Mouse (Mus musculus): ENCODE measurements at regions not wholly inside any gene's neighbourhood (a gene's known extent, or its start where the extent isn't known, plus 50 kb on each side); places are given as distances from the start of the nearest gene placed in this dataset.

GRCm38 (mm10) chr7:136590947-136591346 is 303.5 kb upstream of the Mgmt start:
- no peaks in the 10 kb centered on the region for H3K27me3 ChIP-seq (ENCODE audit: insufficient read depth, low read length)
- no peaks in the 10 kb centered on the region for H3K9me3 ChIP-seq (ENCODE audit: low read length)
- no peaks in the 10 kb centered on the region for H3K36me3 ChIP-seq (ENCODE audit: insufficient read depth, low read length)
- no peaks in the 10 kb centered on the region for H3K4me1 ChIP-seq (ENCODE audit: insufficient read depth, low read length)
- TF ChIP-seq CTCF (IDR thresholded peaks at IDR 0.05; ENCODE audit: low read depth) = peak; percentile 44
- no peak overlapping the region for H3K4me3 ChIP-seq (ENCODE audit: low read length)
- no peak overlapping the region for H3K4me2 ChIP-seq (ENCODE audit: low read depth, low read length)
- ATAC-seq (no peak), DNase-seq (ENCODE audit: low spot score) (no peak)
- no peak overlapping the region for H3K9ac ChIP-seq (replicated peaks; ENCODE audit: low read length)
- H3K27ac ChIP-seq = no peak overlapping the region

- Histone ChIP-seq H3K27ac (no peak overlapping the region), H3K4me1 (ENCODE audit: insufficient read depth, low read length) (no peaks in the 10 kb centered on the region), H3K9me3 (ENCODE audit: low read length) (no peaks in the 10 kb centered on the region), H3K4me2 (ENCODE audit: low read depth, low read length) (no peak overlapping the region), H3K9ac (replicated peaks; ENCODE audit: low read length) (no peak overlapping the region), H3K4me3 (ENCODE audit: low read length) (no peak overlapping the region), H3K36me3 (ENCODE audit: insufficient read depth, low read length) (no peaks in the 10 kb centered on the region), H3K27me3 (ENCODE audit: insufficient read depth, low read length) (no peaks in the 10 kb centered on the region)
- no peak for TF ChIP-seq CTCF (IDR thresholded peaks at IDR 0.05; ENCODE audit: low read depth)
- DNase-seq (ENCODE audit: low spot score) = no peak
- no peak for ATAC-seq
- 78% methylated on average over 7 of the region's 7 CpGs for WGBS
These were observed 286.9 kb upstream of the Mgmt start for GRCm38 (mm10) chr7:136607278-136608120.

GRCm38 (mm10) chr7:136613496-136613895 is 280.9 kb upstream of the Mgmt start:
- H3K9me3 ChIP-seq (ENCODE audit: low read length) = no peaks in the 10 kb centered on the region
- no peak for ATAC-seq
- no peak for DNase-seq (ENCODE audit: low spot score)

GRCm38 (mm10) chr7:136624496-136624895 is 269.9 kb upstream of the Mgmt start:
- no peak for TF ChIP-seq CTCF (IDR thresholded peaks at IDR 0.05; ENCODE audit: low read depth)
- Histone ChIP-seq H3K4me3 (ENCODE audit: low read length) (no peak overlapping the region), H3K4me1 (ENCODE audit: insufficient read depth, low read length) (no peaks in the 10 kb centered on the region), H3K27me3 (ENCODE audit: insufficient read depth, low read length) (no peaks in the 10 kb centered on the region), H3K9me3 (ENCODE audit: low read length) (no peaks in the 10 kb centered on the region), H3K36me3 (ENCODE audit: insufficient read depth, low read length) (no peaks in the 10 kb centered on the region), H3K27ac (no peak overlapping the region), H3K9ac (replicated peaks; ENCODE audit: low read length) (no peak overlapping the region), H3K4me2 (ENCODE audit: low read depth, low read length) (no peak overlapping the region)
- no peak for DNase-seq (ENCODE audit: low spot score)
- 58% methylated on average over 4 of the region's 4 CpGs for WGBS
- ATAC-seq = no peak

More at GRCm38 (mm10) chr7:136613496-136613895, 280.9 kb upstream of the Mgmt start:
- Histone ChIP-seq H3K4me3 (ENCODE audit: low read length) (no peak overlapping the region), H3K27me3 (ENCODE audit: insufficient read depth, low read length) (no peaks in the 10 kb centered on the region), H3K9ac (replicated peaks; ENCODE audit: low read length) (no peak overlapping the region), H3K4me1 (ENCODE audit: insufficient read depth, low read length) (no peaks in the 10 kb centered on the region), H3K36me3 (ENCODE audit: insufficient read depth, low read length) (no peaks in the 10 kb centered on the region), H3K4me2 (ENCODE audit: low read depth, low read length) (no peak overlapping the region), H3K27ac (no peak overlapping the region)
- WGBS = 45% methylated on average over 4 of the region's 4 CpGs
- no peak for TF ChIP-seq CTCF (IDR thresholded peaks at IDR 0.05; ENCODE audit: low read depth)

GRCm38 (mm10) chr7:136631089-136631488 is 263.3 kb upstream of the Mgmt start:
- H3K9me3 ChIP-seq (ENCODE audit: low read length) = no peaks in the 10 kb centered on the region
- H3K4me1 ChIP-seq (ENCODE audit: insufficient read depth, low read length) = no peaks in the 10 kb centered on the region
- 37% methylated on average over 3 of the region's 3 CpGs for WGBS
- ATAC-seq (peak; percentile 67; the same call in 1 of the 2 replicates), DNase-seq (ENCODE audit: low spot score) (peak; percentile 84)
- H3K27ac ChIP-seq = no peak overlapping the region
- no peaks in the 10 kb centered on the region for H3K27me3 ChIP-seq (ENCODE audit: insufficient read depth, low read length)
- H3K36me3 ChIP-seq (ENCODE audit: insufficient read depth, low read length) = no peaks in the 10 kb centered on the region
- H3K4me3 ChIP-seq (ENCODE audit: low read length) = no peak overlapping the region
- H3K9ac ChIP-seq (replicated peaks; ENCODE audit: low read length) = no peak overlapping the region
- H3K4me2 ChIP-seq (ENCODE audit: low read depth, low read length) = no peak overlapping the region
- no peak for TF ChIP-seq CTCF (IDR thresholded peaks at IDR 0.05; ENCODE audit: low read depth)

- TF ChIP-seq CTCF (IDR thresholded peaks at IDR 0.05; ENCODE audit: low read depth) = no peak
- Histone ChIP-seq H3K27ac (no peak overlapping the region), H3K9ac (replicated peaks; ENCODE audit: low read length) (no peak overlapping the region), H3K4me1 (ENCODE audit: insufficient read depth, low read length) (no peaks in the 10 kb centered on the region), H3K36me3 (ENCODE audit: insufficient read depth, low read length) (no peaks in the 10 kb centered on the region), H3K9me3 (ENCODE audit: low read length) (no peaks in the 10 kb centered on the region), H3K4me3 (ENCODE audit: low read length) (no peak overlapping the region), H3K27me3 (ENCODE audit: insufficient read depth, low read length) (no peaks in the 10 kb centered on the region), H3K4me2 (ENCODE audit: low read depth, low read length) (no peak overlapping the region)
- WGBS = 36% methylated on average over 5 of the region's 5 CpGs
- no peak for DNase-seq (ENCODE audit: low spot score)
- ATAC-seq = no peak
These were observed 254.3 kb upstream of the Mgmt start for GRCm38 (mm10) chr7:136640160-136640559.

GRCm38 (mm10) chr7:136640771-136641170 is 253.6 kb upstream of the Mgmt start:
- DNase-seq (ENCODE audit: low spot score) (no peak), ATAC-seq (no peak)
- Histone ChIP-seq H3K9me3 (ENCODE audit: low read length) (no peaks in the 10 kb centered on the region), H3K27me3 (ENCODE audit: insufficient read depth, low read length) (no peaks in the 10 kb centered on the region), H3K4me1 (ENCODE audit: insufficient read depth, low read length) (no peaks in the 10 kb centered on the region), H3K27ac (no peak overlapping the region), H3K9ac (replicated peaks; ENCODE audit: low read length) (no peak overlapping the region), H3K36me3 (ENCODE audit: insufficient read depth, low read length) (no peaks in the 10 kb centered on the region), H3K4me3 (ENCODE audit: low read length) (no peak overlapping the region), H3K4me2 (ENCODE audit: low read depth, low read length) (no peak overlapping the region)
- TF ChIP-seq CTCF (IDR thresholded peaks at IDR 0.05; ENCODE audit: low read depth) = no peak
- 71% methylated on average over 7 of the region's 7 CpGs for WGBS

All from hindbrain, postnatal 0 days (tissue).